Mouse (Mus musculus) kidney, adult 11 months (tissue): ENCODE results near the gene Fam187a.

Experiments
- DNase-seq: peaks from one replicate; pipeline ENCODE4 v3.0.0; 2022

The Fam187a gene

DNA sequence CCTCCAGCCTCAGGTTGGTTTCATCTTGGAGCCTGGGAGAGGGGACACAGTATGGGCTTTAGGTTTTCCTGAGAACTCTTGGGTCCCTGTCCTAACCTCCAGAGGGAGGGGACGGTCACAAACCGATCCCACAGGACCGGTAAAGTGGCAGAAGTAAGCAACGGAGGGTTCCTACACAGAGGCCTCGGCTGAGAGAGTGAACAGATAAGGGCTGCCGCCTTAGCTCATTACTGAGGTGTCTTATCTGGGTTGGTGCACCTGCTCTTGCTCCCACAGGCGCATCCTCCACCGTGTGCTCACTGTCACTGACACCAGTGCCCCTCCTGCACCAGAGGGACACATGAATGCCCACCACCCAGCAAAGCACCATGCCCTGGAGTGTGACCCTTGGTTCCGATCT lies 10.8 kb downstream of the Fam187a start:
- DNase-seq: no peak

DNA sequence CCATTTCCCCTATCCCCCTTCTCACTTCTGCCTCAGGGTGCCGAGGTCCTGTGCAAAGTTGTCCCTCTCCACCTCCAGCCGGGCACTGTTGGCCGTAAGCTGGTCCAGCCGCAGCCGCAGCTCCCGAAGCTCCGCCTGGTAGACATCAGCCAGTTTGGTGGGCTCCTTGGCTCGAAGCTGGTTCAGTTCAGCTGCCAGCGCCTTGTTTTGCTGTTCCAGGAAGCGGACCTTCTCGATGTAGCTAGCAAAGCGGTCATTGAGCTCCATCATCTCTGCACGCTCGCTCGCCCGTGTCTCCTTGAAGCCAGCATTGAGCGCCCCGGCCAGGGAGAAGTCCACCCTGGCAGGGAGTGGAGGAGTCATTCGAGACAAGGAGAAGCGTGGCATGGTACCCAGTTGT lies 11.7 kb downstream of the Fam187a start:
- DNase-seq: no peak

GRCm38 (mm10) chr11:102898408-102898807 lies 13.4 kb downstream of the Fam187a start:
- DNase-seq: no peak

DNA sequence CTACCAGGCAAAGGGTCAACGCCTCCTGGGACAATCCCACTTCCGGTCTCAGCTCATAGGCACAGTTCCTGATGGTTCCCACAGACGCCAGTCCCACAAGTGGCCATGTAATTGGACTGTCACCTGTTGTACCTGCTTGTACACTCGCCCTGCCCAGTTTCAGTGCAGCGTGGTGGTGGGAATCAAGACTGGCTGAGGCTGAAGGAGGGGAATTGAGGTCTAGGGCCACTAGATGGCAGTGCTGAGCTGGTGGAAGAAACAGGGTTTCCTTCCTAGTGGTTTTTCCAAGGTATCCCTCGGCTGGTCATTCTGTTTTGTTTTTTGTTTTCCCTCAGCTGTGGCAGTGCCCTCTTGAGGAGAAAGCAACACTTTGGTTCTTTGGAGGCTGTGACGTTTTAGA lies 15.8 kb downstream of the Fam187a start, which contains the start of gene Gfap:
Gfap (minus strand) TSS at position 150 of the 400 bp plus-strand sequence.
- peak; percentile 49 for DNase-seq

DNA sequence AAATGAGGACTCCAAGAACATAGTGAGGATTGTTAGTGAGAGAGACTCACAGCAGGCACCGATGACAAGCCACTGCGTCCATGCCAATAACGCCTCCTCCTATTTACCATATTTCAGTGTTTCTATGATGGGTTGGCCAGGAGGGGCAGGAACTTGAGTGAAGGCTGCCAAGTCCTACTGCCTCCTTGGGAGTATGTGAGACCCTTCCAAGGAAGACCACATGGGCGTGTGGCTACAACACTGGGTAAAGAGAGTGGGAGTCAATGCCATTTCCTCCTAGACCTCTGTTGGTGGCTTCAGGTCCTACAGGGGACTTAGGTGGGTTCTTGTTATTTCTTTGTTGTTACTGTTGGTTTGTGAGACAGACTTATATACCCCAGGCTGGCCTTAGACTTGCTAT lies 16.2 kb downstream of the Fam187a start:
- no peak for DNase-seq

GRCm38 (mm10) chr11:102902107-102902506 lies 17.1 kb downstream of the Fam187a start:
- no peak for DNase-seq

GRCm38 (mm10) chr11:102903654-102904053 lies 18.7 kb downstream of the Fam187a start:
- DNase-seq: no peak

GRCm38 (mm10) chr11:102911376-102911775 lies 26.4 kb downstream of the Fam187a start:
- no peak for DNase-seq

GRCm38 (mm10) chr11:102915380-102915779 lies 30.4 kb downstream of the Fam187a start:
- no peak for DNase-seq

- no peak for DNase-seq
Measured at GRCm38 (mm10) chr11:102918077-102918476, 33.1 kb downstream of the Fam187a start.

DNA sequence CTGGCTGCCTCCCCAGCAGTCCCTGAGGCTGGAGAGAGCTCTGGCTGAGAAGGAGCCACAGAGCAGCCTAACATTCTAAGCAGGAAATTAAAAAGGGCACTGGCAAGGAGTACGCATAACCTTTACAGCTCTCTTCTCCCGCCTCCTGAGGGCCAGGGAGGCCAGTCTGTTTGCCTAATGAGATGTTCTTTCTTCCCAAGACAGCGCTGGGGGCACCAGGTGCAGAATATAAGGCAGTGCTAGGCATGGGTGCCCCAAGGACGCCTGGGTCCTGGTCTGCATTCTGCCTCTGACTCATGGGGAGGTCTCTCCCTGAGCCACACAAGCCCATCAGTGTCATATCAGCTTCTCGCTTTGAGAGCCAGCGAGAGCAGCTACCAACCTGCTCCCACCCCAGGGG lies 36.5 kb downstream of the Fam187a start:
- DNase-seq: no peak

DNA sequence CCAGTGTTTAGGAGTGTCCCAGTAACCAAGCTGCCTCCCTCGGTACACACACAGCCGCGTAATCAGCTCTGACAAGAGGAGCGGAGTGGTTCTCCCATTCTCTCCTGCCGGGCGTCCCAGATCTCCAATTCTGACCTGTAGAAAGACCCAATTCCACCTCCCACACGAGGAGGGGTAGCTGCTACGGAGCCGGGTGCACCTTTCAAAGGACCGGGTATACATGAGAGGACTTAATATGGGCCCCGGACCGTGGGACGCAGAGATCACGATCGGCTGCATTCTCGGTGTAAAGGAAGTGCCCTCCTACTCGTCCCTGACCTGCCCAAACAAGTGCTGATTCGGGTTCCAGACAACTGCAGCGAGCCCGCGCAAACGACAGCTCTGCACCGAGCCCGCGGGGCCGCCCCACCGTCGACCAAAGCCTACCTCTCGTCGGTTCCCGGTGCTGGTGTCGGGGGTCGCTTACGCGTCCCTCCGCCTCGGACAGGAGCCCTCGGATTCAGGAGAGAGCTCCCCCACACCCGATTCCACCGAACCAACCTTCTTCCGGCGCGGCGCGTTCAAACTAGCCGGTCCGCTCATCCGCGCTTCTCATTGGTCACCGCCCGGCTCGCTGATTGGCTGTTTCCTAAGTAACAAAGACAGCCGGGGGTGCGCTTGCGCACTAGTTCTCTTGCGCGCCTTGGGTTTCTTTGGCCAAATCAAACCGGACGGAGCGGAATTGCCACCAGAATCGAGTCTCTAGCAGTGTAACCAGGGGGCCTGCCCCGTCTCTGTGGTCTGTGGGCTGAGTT lies 39.8 kb downstream of the Fam187a start, which contains the start of gene Kif18b:
Kif18b (minus strand) TSS at position 568 of the 794 bp plus-strand sequence.
- peak; percentile 93 for DNase-seq

DNA sequence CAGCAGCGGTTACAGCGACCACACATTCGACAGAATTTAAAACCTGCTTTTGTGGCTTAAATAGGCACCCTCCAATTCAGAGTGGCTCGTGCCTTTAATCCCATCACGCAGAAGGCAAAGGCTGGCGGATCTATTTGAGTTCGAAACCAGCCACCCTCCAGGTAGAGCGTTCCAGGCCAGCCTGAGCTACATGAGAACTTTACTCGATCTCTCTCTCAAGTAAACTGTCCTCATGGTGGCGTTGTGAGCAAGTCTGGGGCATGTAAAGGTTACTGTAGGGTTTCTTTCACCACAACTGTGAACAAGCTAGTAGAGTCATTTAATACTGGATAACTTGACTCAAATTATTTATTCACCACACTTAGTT lies 40.4 kb downstream of the Fam187a start:
- no peak for DNase-seq

GRCm38 (mm10) chr11:102930672-102931071 lies 45.7 kb downstream of the Fam187a start:
- no peak for DNase-seq

DNA sequence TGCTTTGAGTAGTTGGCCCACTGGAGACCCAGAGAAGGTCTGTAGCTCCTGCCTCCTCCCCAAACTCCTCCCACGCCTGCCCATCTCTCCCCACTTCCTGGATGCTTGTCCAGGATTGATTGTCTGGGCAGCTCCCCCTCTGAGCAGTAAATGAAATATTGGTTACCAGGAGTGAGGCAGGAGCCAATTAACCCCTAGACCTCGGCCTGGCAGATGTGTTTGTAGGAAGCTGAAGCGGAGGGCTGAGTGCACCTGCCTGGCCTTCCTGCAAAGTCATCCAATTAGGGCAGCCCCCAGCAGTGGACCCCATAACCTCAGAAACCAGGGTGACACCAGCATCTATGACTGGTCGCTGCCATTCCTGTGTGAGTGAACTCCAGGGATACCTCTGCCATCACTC lies 51.3 kb downstream of the Fam187a start:
- DNase-seq: no peak
